Mouse (Mus musculus): ENCODE measurements around the gene Ube2c. TPM values are rescaled to one million over a fixed set of nuclear protein-coding genes. Genes with fewer than 3 reads are reported as not detected.

Gene Ube2c
- polyA plus RNA-seq, 1 experiment, result 91.2 TPM

DNA sequence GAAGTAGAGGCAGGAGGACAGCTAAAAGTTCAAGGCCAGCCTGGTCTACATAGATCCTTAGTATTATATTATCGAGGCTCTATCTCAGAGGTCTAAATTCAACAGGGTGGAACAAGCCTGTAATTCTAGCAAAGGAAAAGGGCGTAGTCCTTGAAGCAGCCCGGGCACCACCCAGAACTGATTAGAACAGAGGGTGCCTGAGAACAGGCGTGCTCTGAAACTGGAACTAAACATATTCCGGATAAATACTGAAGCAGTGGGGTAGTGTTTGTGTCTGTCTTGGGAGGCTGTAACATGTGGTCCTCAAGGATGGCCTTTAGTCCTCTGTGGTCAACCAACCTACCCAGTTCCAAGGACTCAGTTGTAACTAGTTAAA is 4.3 kb downstream of the Ube2c start:
- 25% methylated on average over 5 of the region's 5 CpGs for WGBS
- H3K36me3 ChIP-seq (ENCODE audit: control insufficient read depth, insufficient read depth, low read length), result peaks cover 4% of the 10 kb centered on the region; the same call in 1 of the 2 replicates
- peaks cover 12% of the 10 kb centered on the region; the same call in 1 of the 2 replicates for H3K4me1 ChIP-seq (ENCODE audit: control insufficient read depth, insufficient read depth, insufficient read length, low read length)
- peak overlapping the region; percentile 14 for H3K27ac ChIP-seq (ENCODE audit: insufficient read depth, low read depth, low read length)
- no peak overlapping the region for H3K4me3 ChIP-seq (ENCODE audit: low read depth, low read length)
- TF ChIP-seq CTCF (IDR thresholded peaks at IDR 0.05; ENCODE audit: extremely low read depth, insufficient read length, insufficient replicate concordance, low read depth, low read length) (no peak), POLR2A (IDR thresholded peaks at IDR 0.05; ENCODE audit: low read depth, low read length) (no peak)
- no peaks in the 10 kb centered on the region for H3K27me3 ChIP-seq (ENCODE audit: control insufficient read depth, insufficient read depth, low read length)

DNA sequence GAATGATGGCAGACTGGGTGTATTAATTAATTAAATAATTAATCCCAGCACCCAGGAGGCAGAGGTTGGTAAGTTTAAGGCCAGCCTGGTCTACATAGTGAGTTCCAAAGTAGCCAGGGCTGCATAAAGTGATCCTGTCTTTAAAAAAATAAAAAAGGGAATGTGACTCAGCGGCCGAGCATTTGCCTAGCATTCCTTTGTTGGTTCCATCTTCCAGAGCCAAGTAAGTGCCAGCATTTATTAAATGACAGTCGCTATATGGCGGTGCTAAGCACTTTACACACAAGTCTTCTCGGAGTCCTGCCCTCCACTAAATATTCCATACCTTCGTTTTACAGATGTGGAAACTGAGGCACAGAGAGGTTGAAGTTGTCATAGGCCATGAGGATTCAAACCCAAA is 6.4 kb downstream of the Ube2c start:
- H3K27me3 ChIP-seq (ENCODE audit: control insufficient read depth, insufficient read depth, low read length), result no peaks in the 10 kb centered on the region
- WGBS, result 84% methylated on average over 6 of the region's 6 CpGs
- no peak overlapping the region for H3K27ac ChIP-seq (ENCODE audit: insufficient read depth, low read depth, low read length)
- peaks cover 4% of the 10 kb centered on the region; the same call in 1 of the 2 replicates for H3K36me3 ChIP-seq (ENCODE audit: control insufficient read depth, insufficient read depth, low read length)
- no peak overlapping the region for H3K4me3 ChIP-seq (ENCODE audit: low read depth, low read length)
- TF ChIP-seq POLR2A (IDR thresholded peaks at IDR 0.05; ENCODE audit: low read depth, low read length), result no peak
- TF ChIP-seq CTCF (IDR thresholded peaks at IDR 0.05; ENCODE audit: extremely low read depth, insufficient read length, insufficient replicate concordance, low read depth, low read length), result no peak
- peaks cover 8% of the 10 kb centered on the region; the same call in 1 of the 2 replicates for H3K4me1 ChIP-seq (ENCODE audit: control insufficient read depth, insufficient read depth, insufficient read length, low read length)

DNA sequence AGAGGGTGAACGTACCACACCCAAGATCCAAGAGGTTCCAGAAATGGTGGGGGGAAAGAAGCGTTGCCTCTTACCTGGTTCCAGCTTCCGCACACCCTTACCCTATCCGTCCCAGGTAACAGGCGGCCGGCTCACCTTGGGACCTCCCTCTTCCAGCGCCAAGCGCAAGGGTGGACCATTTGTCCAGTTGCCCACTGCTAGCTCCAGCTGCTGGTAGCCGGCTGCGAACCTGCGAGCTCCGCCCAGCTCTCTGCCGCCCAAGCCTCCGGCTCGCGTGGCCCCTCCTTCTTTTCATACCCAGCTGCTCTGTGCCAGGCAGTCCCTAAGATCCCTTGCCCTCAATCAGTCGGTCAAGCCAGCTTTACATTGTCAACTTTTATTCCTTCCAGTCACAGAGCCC is 7.1 kb downstream of the Ube2c start:
- no peak overlapping the region for H3K4me3 ChIP-seq (ENCODE audit: low read depth, low read length)
- peaks cover 6% of the 10 kb centered on the region; the same call in 1 of the 2 replicates for H3K4me1 ChIP-seq (ENCODE audit: control insufficient read depth, insufficient read depth, insufficient read length, low read length)
- TF ChIP-seq CTCF (IDR thresholded peaks at IDR 0.05; ENCODE audit: extremely low read depth, insufficient read length, insufficient replicate concordance, low read depth, low read length), result no peak
- no peak overlapping the region for H3K27ac ChIP-seq (ENCODE audit: insufficient read depth, low read depth, low read length)
- peaks cover 4% of the 10 kb centered on the region; the same call in 1 of the 2 replicates for H3K36me3 ChIP-seq (ENCODE audit: control insufficient read depth, insufficient read depth, low read length)
- 60% methylated on average over 17 of the region's 17 CpGs for WGBS
- no peaks in the 10 kb centered on the region for H3K27me3 ChIP-seq (ENCODE audit: control insufficient read depth, insufficient read depth, low read length)

DNA sequence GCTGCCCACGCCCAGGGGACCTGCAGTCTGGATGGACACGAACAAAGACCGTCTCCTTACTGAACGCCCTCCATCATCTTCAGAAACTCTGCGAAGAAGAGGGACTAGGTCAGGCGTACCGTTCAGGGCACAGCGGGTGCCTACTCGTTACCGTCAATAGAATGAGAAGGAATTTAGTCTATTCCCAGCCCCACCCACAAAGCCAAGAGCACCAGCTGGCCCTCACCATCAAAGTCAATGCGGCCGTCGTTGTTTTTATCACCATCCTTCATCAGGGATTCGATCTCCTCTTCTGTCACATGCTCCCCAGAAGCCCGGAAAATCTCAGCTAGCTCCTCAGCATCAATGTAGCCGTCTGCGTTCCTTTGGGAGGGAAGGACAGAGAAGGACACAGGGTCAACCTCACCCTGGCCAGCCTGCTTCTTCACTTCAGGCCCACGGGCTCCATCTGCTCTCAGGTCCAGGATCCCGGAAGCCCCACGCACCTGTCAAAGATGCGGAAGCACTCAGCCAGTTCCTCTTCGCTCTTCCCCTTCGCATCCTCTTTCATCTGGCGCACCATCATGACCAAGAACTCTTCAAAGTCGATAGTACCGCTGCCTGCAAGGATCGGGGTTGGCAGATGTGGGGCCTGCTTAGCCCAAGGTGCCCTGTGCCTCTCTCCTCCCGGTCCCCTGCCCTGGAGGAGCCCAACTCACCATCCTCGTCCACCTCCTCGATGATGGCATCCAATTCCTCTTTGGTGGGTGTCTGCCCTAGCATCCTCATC is 7.7 kb downstream of the Ube2c start:
- H3K4me1 ChIP-seq (ENCODE audit: control insufficient read depth, insufficient read depth, insufficient read length, low read length), result peaks cover 6% of the 10 kb centered on the region; the same call in 1 of the 2 replicates
- WGBS, result 75% methylated on average over 30 of the region's 30 CpGs
- H3K36me3 ChIP-seq (ENCODE audit: control insufficient read depth, insufficient read depth, low read length), result 0 out of 2 replicates have a peak, but pooled peaks cover 2% of the 10 kb centered on the region
- TF ChIP-seq POLR2A (IDR thresholded peaks at IDR 0.05; ENCODE audit: low read depth, low read length), result no peak
- no peak for TF ChIP-seq CTCF (IDR thresholded peaks at IDR 0.05; ENCODE audit: extremely low read depth, insufficient read length, insufficient replicate concordance, low read depth, low read length)
- H3K4me3 ChIP-seq (ENCODE audit: low read depth, low read length), result no peak overlapping the region
- H3K27ac ChIP-seq (ENCODE audit: insufficient read depth, low read depth, low read length), result no peak overlapping the region
- H3K27me3 ChIP-seq (ENCODE audit: control insufficient read depth, insufficient read depth, low read length), result no peaks in the 10 kb centered on the region

DNA sequence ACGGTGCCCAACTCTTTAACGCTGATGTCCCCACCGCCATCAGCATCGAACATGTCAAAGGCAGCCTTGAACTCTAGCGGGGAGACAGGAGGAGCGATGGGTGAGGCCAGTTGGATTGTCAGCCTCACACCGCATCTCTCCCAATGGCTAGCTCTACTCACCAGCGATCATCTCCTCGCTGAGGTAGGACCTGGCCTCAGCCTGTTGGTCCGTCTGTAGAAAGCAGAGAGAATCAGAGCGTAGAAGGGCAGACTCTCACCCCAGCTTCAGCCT is 8.3 kb downstream of the Ube2c start:
- H3K27ac ChIP-seq (ENCODE audit: insufficient read depth, low read depth, low read length), result no peak overlapping the region
- H3K4me1 ChIP-seq (ENCODE audit: control insufficient read depth, insufficient read depth, insufficient read length, low read length), result peaks cover 6% of the 10 kb centered on the region; the same call in 1 of the 2 replicates
- no peaks in the 10 kb centered on the region for H3K27me3 ChIP-seq (ENCODE audit: control insufficient read depth, insufficient read depth, low read length)
- no peaks in the 10 kb centered on the region for H3K36me3 ChIP-seq (ENCODE audit: control insufficient read depth, insufficient read depth, low read length)
- WGBS, result 93% methylated on average over 11 of the region's 11 CpGs
- no peak overlapping the region for H3K4me3 ChIP-seq (ENCODE audit: low read depth, low read length)
- TF ChIP-seq CTCF (IDR thresholded peaks at IDR 0.05; ENCODE audit: extremely low read depth, insufficient read length, insufficient replicate concordance, low read depth, low read length) (no peak), POLR2A (IDR thresholded peaks at IDR 0.05; ENCODE audit: low read depth, low read length) (no peak)

DNA sequence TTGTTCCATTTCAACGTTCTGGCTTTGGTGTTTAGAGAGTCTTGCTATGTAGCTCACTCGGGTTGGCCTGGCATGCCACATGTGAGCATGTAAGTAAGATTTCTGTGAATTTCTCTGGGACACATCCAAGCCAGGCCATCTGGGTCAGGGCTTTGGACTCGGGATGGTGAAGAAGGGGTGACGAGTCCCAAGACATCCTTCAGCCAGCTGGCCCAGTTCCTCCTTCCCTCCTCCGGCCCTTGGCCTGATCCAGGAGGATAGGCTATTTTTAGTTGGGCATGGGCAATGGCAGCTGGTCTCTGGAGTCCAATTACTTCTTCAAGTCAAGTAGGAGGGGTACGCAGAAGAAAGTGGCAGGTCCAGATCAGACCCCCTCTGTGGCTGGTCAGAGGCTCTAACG is 9.1 kb downstream of the Ube2c start:
- H3K36me3 ChIP-seq (ENCODE audit: control insufficient read depth, insufficient read depth, low read length), result no peaks in the 10 kb centered on the region
- no peaks in the 10 kb centered on the region for H3K27me3 ChIP-seq (ENCODE audit: control insufficient read depth, insufficient read depth, low read length)
- 0 out of 2 replicates have a peak, but pooled peaks cover 2% of the 10 kb centered on the region for H3K4me1 ChIP-seq (ENCODE audit: control insufficient read depth, insufficient read depth, insufficient read length, low read length)
- no peak overlapping the region for H3K4me3 ChIP-seq (ENCODE audit: low read depth, low read length)
- 74% methylated on average over 7 of the region's 7 CpGs for WGBS
- H3K27ac ChIP-seq (ENCODE audit: insufficient read depth, low read depth, low read length), result no peak overlapping the region
- TF ChIP-seq CTCF (IDR thresholded peaks at IDR 0.05; ENCODE audit: extremely low read depth, insufficient read length, insufficient replicate concordance, low read depth, low read length) (no peak), POLR2A (IDR thresholded peaks at IDR 0.05; ENCODE audit: low read depth, low read length) (no peak)

DNA sequence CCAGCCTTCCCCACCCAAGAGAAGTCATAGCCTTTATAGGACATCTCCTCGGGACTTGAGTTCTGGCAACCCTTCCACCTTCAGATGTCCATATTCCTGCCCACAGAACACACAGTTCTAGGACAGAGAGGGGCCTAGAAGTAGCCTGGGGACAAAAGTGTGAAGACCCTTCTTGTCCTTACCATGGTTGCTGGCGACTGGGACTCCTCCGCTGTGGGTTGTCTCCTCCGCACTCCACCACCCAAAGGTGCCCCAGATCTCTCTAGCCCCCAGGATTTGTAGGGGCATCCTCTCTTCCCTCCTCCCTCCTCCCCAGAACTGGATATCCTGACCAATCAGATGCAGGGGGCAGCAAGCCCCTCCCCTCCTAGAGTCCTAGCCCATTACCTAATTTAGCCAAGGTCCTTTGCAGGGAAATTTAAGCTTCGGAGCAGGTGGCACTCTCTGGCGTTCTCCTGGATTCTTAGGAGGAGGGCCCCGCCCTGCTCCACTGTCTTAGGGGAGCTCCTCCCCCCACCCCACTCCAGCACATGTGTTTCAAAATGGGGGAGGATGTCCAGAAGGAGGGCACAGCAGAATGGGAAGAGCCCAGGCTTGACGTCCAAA is 9.9 kb downstream of the Ube2c start, which contains the start of gene Tnnc2:
Gene Tnnc2 (minus strand): TSS at position 487 of the 606 bp plus-strand sequence.
- Histone ChIP-seq H3K27ac (ENCODE audit: insufficient read depth, low read depth, low read length) (no peak within 1 kb of the TSS), H3K36me3 (ENCODE audit: control insufficient read depth, insufficient read depth, low read length) (no peaks in the 10 kb centered on the region), H3K4me1 (ENCODE audit: control insufficient read depth, insufficient read depth, insufficient read length, low read length) (peaks cover under 1% of the 10 kb centered on the region; the same call in 1 of the 2 replicates), H3K4me3 (ENCODE audit: low read depth, low read length) (no peak within 1 kb of the TSS), H3K27me3 (ENCODE audit: control insufficient read depth, insufficient read depth, low read length) (no peaks in the 10 kb centered on the region)
- 74% methylated on average over 8 of the region's 8 CpGs for WGBS
- no peak for TF ChIP-seq POLR2A (IDR thresholded peaks at IDR 0.05; ENCODE audit: low read depth, low read length)
- TF ChIP-seq CTCF (IDR thresholded peaks at IDR 0.05; ENCODE audit: extremely low read depth, insufficient read length, insufficient replicate concordance, low read depth, low read length), result no peak

Data from small intestine, adult 2 months (tissue).